Mouse (Mus musculus) cerebellum, postnatal 14 days (tissue): ENCODE data around the gene Reps2.

Source experiments
- DNase-seq, 2 experiments: peaks; one replicate each; pipeline ENCODE4 v3.0.0; 2021; ENCODE audit warnings: mixed read lengths in 2 of 2

The Reps2 gene

DNA sequence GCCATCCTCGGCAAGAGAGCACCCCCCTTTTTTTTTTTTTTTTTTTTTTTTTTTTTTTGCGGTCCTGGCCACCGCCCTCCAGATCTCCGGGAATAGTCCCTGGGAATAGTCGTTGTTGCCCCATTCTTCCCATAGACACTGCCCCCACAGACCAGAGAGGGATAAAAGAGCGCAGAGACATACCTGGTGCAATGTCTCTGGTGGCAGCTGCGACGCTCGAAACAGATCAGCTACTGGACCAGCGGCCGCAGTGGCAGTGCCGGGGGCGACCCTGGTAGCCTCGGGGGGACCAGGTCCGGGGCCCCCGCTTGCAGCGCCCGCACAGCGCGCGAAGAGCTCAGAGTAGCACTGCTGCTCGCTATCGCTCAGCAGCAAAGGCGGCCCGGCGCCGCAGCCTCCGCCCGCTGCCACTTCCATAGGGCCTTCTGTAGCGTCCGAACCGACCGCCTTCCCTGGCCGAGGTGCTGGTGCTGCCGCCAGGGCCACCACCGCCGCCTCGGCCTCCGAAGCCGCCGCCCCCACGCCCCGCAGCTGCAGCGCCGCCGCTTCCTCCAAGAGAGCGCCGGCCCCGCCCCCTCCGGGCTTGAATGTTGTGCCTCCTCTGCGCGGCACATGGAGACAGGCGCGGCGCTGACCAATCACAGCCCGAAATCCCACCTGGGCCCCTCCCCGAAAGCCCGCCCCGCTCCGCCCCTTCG, at the start of gene Reps2:
Reps2 (minus strand) TSS at position 559 of the 698 bp plus-strand sequence.
- peak; percentile 80 to 85 for DNase-seq

DNA sequence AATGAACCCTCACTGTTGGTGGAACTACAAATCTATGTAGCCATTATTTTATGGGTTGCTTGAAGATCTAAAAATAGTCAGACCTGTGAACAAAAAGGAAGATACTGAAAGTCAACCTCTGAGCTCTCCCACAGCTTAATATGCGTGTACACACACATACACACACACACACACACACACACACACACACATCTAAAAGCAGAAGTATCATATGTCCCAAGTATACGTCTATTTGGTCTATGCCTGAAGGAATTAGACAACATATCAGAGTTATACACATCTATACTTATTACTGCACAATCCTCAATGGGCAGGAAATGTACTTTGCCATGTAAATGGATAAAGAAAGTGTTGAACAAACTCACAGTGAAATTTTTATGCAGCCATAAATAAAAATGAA, 47.8 kb upstream of the Reps2 start:
- no peak for DNase-seq

DNA sequence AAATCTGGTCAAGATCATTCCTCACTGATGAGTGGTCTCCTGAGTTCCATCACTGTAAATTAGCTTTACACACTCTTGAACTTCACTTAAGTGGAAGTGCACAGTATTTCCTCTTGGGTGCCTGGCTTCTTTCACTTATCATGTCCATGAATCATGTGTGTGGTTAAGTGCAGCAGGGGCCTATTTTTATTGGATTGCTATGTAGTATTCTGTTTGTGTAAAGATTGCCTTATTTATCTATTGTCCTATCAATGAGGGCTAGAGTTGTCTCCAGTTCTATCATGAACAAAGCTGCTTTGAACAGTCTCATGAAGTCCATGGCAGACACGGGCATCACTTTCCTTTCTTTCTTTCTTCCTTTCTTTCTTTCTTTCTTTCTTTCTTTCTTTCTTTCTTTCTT, 41.9 kb upstream of the Reps2 start:
- no peak for DNase-seq

DNA sequence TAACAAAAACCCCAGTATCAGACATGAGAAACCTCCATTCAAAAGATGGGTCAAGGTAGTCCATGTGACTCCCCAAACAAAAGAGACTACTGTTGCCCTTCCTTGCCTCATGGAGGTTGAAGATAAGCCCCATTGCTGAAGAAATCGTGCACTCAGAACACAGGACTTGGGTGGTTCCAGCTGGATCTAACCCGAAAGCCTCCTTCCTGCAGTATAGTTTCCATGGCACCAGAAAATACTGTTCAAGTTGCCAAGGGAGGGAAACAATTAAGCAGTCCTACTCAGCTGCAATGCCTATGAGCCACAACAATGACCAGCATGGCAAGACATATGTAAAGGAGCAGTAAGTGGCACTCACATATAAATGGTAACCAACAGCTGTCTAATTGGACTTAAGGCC, 36.1 kb upstream of the Reps2 start:
- no peak for DNase-seq

DNA sequence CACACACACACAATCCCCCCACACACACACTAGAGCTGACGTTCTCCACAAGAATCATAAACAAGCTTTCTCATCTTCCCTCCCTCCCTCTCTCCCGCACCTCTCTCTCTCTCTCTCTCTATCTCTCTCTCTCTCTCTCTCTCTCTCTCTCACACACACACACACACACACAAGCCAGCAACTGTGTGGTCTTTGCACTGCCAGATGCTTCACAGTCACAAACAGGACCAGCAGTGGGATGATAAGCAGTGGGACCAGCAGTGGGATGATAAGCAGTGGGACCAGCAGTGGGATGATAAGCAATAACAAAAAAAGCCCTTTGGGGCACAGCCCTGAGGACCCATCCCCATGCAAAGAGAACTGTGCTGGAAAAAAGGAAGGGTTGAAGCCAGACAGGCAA, 35.4 kb upstream of the Reps2 start:
- DNase-seq: no peak

DNA sequence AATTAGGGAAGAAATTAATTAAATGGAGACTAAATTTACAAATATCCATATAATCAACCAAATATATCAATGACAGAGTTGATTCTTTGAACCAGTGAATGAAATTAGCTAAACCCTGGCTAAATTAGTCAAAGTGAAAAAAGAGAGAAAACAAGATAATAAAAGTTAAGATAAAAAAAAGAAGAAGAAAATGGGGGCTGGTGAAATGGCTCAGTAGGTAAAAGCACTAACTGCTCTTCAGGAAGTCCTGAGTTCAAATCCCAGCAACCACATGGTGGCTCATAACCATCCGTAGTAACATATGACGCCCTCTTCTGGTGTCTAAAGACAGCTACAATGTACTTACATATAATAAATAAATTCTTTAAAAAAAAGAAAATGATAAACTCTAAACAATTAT, 22.7 kb upstream of the Reps2 start:
- DNase-seq: no peak

DNA sequence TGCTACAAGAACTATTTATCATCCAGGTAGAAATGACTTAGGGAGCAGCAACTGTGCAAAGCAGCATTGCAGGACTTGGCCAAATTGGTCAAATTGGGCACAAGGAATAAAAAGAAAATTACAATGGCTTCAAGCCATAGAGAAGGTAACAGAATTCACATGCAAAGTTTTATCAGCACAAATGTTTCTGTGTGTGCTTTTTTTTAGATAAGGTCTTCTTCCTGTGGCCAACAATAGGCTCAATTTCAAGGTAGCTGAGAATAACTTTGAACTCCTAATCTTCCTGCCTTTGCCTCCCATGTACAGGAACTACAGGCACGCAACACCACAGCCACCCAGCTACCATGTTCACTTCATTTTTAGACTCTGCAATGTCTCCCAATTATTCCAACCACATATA, 16.7 kb upstream of the Reps2 start:
- DNase-seq: no peak

DNA sequence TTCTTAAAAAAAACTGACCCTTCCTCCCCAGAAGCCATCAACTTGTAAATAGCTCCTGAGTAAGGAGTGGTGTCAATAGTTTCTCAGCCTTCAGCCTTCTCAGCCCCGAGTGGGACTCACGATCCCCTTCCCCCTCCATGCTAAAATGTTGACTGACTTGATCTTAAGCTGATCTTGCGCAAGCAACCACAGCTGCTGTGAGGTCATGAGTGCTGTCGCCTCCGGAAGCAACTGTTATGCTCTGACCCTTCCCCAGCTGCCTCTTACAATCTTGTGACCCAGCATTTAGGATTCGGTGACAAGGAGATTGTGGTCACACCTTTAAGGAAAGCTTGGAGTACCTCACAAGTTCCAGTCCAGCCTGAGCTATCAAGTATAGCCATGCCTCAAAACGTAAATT, 10.1 kb upstream of the Reps2 start:
- no peak for DNase-seq

DNA sequence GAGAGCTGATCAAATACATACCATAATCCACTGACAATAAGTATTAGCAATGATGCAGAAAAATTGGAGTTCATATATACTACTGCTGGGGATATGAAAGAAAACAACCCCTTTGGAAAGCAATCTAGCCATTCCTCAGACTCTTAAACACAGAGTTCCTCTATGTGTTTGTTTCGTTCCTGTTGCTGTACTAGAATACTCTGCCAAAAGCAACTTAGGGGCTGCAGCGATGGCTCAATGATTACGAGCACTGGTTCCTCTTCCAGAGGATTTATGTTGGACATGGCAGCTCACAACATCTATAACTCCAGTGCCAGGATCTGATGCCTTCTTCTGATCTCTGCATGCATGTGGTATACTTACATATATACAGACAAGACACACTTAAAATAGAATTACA, 9.0 kb upstream of the Reps2 start:
- no peak for DNase-seq

DNA sequence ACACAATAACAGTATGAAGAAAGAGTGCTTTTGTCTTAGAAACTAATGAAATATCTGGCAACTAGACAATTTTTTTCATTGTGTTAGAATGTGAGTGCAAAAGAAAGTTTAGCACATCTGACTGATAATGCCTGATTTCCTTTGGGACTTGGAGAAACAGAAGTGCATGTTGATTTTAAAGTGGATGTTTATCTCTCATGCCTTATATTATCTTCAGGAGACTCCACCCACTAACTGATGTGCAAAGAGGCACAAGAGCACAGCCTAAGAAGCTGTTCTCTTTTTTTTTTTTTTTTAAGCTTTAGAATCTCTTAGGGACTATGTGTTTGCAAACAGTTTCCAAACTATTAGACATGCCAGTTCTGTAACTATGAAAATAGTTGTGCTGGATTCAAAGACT, 7.7 kb upstream of the Reps2 start:
- DNase-seq: no peak

DNA sequence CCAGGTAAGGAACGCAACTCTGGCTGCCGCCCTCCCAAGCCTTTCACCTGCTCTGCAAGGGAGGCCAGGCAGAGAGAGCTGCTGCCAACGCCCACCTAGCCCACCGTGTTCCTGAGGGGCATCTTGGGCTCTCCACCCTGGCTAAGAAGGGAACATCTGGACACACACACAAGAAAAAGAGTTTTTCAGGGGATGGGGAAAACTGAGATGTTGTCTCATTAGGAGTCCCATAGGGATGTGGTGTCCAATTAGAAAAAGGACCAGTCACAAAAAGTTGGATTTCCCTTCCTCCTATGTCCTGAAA, 292 bp upstream of the Reps2 start:
- DNase-seq: no peak

DNA sequence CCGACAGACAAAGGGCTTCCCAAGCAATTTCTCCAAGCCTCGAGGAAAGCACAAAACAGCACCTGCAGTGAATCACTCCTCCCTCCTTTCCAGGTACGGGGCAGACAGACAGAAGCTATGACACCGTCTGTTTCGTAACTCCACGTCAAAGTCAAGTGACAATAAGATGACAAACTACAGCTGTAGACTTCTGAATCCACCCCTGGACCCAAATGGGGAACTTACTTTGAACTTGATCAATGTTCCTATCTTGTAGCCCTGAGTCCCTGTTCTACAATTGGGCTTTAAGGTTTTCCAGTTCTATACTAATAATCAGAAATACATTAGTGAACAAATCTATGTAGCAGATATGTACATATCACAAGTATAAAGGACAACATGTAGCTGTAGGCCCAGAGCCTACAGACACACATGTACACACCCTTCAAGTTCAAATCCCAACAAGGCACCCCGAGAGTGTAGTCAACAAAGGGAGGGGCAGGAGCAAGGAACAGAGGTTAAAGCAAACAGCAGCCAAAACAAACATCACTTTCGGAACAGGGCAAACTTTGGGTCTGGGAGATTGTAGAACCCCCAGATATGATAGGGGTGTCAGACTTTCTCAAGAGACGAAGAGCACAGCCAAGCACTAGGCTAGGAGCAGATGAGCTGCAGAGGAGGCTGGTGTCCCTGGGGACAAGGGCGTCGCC, 903 bp downstream of the Reps2 start:
- no peak for DNase-seq

DNA sequence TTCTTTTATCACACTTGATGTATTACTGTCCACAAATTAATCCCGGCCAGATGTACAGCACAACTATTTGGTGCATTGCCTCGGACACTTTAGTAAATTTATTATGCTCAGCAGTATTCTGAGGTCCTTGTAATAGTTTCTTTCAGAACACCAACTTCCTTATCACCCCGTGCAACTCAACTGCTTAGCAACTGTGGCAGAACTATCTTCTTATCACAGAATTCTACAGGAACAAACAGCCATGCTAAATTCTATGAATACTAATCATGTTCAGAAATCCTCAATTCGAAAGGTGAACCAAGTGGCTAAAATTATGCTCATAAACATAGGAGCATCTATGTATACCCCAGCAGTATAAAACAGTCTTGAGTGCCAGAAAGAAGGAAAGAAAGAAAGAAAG, 1.7 kb downstream of the Reps2 start:
- no peak for DNase-seq

DNA sequence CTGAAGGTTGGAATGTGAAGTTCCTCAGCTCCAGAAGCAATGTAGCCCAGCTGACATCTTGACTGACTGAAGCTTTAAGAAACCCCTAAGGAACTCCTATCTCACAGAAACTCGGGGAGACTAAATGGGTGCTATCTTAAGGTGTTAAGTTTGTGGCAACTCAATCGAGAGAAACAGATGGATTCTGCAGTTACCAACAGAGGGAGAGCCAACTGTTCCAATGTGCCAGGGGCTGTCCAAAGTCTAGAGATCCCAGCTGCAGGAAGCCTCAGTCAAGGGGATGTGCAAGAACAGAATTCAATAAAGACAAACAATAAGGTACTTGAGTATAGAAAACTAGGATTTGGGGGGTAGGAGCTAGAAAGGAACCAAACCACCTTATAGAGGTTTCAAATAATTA, 8.3 kb downstream of the Reps2 start:
- no peak for DNase-seq

DNA sequence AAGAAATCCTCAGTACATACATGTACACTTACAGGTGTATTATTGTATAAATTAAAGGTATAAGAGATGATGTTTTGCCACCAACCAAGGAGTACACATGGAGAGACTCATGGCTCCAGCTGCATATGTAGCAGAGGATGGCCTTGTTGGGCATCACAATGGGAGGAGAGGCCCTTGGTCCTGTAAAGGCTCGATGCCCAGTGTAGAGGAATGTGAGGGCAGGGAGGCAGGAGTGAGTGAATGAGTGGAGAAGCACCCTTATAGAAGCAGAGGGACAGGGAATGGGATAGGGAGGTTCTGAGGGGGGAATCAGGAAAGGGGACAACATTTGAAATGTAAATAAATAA, 21.4 kb downstream of the Reps2 start:
- no peak for DNase-seq

DNA sequence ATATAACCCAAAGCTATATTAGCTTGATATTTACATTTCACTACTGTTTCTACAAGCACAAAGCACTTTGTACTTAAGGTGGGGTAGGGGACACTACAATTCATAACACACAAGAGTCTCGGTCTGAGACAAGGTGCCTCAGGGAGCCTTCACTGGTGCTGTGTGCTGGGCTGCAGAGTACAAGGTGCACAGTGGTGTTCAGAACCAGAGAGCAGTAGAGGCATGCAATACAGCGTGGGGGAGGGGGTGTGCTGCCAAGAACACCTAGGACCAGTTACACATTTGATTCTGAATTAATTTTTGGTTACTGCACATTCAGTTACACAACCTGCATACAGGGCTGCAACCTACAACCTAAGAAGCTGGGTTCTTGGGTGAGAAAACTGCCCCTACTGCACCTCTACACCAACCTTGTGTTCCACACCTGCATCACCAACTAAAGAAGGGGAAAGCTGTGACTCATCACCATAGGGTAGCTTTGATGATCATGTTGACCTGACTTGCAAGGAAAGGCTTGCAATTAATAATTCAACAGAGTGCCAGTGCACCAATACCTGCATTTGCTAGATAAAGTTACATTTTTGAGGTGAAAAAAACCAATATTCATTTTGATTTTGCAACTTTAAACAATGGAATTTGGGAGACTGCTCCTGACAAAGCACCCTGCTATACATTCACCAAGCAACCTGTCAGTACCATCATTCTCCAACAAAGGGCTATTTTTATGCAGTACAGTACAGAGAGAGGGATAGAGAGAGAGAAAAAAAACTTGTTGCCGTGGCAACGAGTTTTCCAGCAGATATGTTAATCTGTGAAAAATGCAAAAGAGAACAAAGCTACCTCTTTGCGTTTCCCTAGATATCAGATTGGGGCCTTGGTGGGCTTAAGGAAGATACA, 22.0 kb downstream of the Reps2 start:
- no peak for DNase-seq

DNA sequence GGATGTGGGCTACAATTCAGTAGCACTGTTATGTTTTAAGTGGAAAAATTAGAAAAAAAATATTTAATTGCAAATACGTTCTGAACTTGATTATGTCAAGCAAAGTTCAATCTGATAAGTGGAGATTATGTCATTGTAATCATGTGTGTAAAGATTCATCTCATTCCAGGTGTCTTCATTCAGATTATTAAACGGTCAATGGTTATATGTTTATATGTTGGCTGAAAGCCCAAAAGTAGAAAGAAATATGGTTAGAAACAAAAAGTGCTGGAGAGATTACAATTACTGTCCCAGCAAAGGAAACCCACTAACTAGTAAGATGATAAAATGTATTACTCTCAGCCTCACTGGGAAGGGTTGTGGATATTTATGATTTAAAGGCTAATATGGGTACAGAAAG, 23.7 kb downstream of the Reps2 start:
- DNase-seq: no peak

DNA sequence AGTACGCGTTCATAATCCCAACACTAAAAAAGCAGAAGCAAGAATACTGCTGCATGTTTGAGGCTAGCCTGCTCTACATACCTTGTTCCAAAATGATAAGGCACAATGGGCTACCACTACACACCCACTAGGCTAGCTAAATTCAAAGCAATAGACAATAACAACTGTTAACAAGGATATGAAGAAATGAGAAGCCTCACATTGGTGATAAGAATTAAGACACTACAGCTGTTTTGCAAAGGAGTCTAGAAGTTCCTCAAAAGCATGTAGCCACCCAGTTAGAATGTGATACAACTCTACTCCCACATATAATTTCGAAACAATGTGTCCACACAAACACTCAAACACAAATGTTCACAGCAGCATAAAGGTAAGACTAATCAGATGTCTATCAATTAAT, 24.9 kb downstream of the Reps2 start:
- DNase-seq: no peak

DNA sequence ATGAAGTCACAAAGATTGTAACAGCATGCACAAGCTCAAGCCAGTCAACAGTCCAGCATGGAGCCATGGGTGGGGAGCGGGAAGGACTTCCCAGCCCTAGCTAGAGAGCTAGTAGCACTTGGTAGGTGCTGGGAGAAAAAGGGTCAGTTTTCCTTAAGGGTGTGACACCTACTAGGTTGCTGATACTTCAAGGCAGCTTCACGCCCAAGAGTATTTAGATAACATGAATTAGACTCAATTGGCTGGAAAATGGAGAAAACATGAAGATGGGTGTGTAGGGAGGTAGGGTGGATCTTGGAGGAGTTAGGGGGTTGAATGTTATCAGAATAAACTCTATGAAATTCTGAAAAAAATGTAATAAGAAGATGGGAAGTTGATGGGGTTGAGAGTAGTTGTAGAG, 37.3 kb downstream of the Reps2 start:
- no peak for DNase-seq

DNA sequence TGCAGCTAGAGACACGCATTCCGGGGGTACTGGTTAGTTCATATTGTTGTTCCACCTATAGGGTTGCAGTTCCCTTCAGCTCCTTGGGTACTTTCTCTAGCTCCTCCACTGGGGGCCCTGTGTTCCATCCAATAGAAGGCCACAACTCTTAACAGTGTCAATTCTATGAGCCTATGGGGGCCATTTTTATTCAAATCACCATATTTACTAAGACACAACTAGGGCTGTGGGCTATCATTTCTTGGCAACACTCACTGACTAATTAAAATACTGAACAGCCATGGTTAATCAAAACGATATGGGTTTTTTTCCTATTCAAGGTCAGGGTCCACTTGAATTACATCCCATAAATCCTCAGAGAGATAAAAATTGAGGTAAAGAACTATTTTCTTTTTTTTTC, 43.8 kb downstream of the Reps2 start:
- DNase-seq: no peak

DNA sequence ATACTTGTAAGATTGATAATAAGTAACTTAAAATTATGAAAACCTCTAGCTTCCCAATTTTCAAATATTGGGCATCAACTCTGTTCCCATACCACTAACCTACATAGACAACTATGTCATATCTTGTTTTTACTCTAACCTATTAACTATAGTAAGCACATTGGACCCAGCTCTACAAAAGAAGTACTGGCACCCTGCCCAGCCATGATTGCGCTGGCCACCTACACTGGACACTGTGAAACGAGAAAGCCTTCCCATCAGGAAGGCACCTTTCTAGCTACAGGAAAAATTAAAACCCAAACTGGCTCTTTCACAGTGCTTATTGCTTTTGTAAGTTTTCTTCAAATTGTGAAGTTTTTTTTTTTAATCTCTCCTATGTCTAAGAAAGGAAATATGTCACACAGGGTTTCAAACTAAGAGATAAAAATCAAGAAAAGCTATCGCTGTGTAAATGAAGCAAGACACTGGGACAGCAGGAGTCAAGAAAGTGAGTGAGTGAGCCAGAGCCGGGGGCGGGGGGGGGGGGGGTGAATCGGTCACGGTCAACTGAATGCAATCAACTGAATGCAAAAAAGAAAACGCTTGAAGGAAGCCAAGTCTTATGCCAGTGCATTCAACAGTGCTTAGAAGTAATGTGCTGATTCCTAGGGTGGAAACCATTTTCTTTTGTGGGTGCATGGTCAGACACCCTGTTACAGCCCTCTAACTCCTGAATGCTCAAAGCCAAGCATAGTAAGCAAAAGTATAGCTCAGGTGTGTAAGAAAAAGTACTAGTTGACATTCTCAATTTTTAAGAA, 52.2 kb downstream of the Reps2 start:
- peak; percentile 67 to 77 for DNase-seq

DNA sequence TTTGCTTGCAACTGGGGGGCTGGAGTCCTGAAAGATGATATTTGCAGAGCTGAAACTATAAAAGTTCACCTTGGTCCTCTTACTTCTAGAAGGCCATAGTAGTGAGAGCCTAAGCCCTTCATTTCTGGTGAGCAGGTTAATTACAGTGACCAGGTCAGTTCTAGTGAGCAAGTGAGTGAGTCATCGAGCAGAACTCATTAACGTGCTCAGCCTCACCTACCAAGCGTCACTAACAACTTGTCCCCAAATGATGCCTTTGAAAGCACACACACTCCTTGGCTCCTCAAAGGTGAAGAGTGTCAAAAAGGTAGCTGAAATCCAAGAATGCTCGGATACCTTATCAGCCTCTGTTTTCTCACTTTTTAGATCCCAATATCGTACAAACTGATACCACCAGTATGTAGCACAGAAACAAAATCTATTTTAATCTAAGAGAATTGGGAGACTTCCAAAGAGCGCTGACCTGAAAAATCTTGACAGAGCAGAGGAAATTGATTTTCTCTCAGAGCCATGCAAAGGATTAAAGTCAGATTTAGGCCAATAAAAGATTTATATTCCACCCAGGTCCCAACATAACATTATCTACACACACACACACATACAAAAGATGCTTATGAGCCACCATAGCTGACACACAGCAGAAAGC, 53.2 kb downstream of the Reps2 start:
- peak in 1 of 2 experiments; percentile 33 for DNase-seq
